Mouse (Mus musculus): ENCODE measurements around the gene Strap.

Gene Strap

DNA sequence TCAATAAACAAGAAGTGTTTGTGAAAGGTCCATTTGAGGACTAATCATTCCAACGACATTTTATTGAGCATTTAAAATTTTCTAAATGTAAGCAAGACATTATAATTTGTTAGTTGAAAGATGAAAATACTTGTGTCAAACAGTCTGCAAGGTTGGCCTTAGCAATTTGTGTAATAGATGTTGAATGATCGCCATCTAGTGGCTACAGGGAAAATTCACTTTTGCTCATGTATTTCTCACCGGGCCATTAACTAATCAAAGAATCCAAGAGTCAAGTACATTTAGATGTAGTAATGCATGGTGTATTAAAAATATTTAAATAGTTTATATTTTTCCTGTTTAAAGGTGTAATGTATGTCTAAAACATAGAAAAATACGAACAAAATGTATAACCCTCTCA is 11.0 kb upstream of the Strap start:
- peak; percentile 30 to 31 for DNase-seq

GRCm38 (mm10) chr6:137734460-137734845 is 425 bp upstream of the Strap start:
- no peak for DNase-seq

DNA sequence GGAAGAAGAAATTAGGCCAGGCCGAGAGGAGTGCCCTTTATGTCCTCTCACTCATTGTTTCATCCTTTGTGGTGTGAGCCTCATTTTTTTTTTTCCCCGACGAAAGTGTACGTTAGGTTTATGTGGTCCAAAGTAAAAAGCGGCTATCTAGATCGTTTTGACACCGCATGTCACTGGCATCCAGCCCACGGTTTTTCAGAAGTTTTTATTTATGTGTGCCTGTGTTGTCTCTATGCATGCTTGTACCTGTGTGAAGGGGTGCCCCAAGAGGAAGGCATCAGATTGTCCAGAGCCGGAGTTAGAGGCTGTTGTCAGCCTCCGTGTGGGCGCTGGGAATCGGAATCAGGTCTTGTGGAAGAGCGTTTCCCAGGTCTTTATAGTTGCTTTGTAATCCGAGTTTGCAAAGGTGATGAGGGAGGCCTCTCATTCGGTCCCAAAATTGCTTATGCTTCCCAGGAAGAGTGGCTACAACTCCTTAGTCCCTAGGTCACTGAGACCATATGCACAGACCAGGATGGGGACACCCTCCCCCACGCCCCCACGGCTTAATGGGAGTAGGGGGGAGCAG is 877 bp downstream of the Strap start:
- no peak for DNase-seq

DNA sequence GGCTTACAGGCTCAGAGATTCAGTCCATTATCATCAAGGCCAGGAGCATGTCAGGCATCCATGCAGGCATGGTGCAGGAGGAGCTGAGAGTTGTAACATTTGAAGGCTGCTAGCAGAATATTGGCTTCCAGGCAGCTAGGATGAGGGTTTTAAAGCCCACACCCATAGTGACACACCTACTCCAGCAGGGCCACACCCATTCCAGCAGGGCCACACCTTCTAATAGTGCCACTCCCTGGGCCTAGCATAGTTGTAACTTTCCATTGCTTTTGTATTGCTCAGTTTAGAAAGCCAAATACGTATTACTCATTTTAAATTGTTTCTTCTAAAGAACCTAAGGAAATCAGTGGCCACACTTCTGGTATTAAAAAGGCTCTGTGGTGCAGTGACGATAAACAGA is 6.1 kb downstream of the Strap start:
- no peak for DNase-seq

- DNase-seq: no peak
These were observed 9.8 kb downstream of the Strap start for GRCm38 (mm10) chr6:137744700-137745099.

DNA sequence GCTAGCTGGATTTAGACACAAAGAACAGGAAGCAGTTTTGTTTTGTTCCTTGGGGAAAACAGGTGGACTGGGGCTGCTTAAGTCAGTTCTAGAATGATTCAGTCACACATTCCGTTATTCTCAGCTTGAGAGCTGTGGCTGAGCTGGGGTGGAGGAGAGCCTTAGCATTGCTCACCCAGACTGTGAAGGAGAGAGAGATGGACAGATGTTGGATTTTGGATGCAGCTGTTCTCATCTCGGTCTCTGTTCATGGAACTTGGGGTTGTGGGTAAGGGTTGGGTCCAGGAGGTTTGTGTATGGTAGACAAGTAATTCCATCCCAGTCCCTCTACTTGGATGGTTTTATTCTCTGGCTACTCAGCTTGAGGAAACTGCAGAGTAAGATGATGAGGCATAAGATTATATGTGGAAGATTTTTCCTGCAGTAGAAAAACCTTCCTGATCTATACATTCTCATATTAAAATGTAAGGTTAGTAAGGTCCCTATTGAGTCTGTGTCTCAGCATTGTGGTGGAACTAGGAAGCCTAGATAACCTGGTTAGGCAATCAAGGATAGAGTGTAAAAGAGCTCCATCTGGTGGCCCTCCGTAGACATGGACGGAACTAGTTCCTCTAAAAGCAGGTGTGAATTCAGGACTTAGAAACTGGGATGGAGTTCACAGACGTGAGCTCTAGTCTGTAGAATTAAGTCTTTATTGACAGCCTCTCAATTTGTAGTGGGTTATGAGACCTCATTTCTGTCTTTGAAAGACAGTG is 12.5 kb downstream of the Strap start:
- DNase-seq: no peak

- DNase-seq: peak; percentile 69 to 73
These were observed 16.8 kb downstream of the Strap start for GRCm38 (mm10) chr6:137751551-137752274.

GRCm38 (mm10) chr6:137752275-137752655 is 17.4 kb downstream of the Strap start:
- no peak for DNase-seq

DNA sequence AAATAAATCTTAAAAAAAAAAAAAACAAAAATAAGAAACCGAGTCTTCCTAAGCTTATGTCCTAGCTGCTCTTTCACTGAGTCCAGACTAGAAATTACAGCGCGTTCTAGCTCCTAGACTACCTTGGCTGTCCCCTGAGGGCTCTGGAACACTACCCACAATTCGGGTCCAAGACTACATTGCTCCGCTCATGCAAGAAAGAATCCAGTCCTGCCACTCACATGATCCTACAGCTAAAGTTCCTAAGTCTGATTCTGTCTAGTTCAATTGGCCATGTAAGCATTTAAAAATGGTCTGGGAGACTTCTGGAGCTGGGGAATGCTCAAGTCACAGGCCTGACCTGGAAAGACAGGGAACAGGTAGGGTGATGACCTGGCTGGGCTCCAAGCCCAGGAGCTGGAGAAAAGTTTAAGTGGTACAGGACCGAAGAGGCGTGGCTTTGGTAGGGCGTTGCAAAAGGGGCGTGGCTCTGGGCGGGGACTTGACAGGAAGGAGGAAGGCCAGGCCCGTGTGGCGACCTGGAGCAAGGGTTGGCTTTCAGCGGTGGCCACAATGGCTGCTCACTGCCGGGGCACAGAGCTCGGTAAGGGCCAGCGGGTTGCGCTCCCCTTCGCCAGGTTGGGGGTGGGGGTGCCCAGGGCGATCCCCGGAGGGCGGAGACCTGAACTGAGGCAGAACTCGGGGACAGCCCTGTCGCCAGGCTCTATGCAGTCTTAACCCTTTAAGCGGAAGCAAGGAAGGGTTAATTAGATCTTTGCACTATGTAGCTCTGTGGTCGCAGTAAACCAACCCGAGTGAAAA is 19.4 kb downstream of the Strap start, which contains the start of gene Dera:
TSS of gene Dera (plus strand) at position 491 of the 801 bp plus-strand sequence.
- peak; percentile 94 to 95 for DNase-seq

DNA sequence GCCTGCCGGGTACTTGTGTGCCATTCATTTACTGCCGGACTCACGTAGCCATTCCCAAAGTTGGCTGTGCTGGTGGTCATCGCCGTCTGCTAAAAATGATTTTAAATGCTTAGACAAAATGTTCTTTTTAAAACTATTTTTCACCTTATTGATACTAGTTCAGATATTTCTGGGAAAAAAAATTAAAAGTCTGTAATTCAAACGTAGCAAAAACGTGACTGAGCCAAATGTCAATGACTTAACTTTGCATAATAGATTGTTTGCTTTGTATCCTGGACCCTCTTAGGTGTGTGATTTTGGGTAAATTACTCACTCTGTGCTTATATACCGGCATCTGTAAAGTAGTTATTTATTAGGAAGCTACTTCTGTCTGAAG is 20.0 kb downstream of the Strap start:
- no peak for DNase-seq

DNA sequence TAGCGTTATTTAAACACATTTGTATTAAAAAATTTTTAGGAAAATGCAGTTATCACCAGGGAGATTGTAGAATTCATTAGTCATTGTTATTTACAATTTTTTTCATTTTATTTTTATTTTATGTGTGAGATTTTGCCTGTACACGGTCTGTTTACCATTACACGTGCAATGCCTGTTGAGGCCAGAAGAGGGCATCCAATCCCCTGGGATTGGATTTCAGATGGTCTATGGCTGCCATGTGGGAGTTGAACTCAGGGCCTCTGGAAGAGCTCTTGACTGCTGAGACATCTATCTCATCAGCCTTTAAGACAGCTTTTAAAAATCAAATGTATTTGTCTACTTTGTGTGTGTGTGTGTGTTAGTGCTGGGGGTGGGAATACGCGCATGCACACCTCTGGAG is 21.4 kb downstream of the Strap start:
- peak in 1 of 2 experiments; percentile 58 for DNase-seq

- no peak for DNase-seq
These were observed 23.0 kb downstream of the Strap start for GRCm38 (mm10) chr6:137757891-137758290.

GRCm38 (mm10) chr6:137759681-137760080 is 24.8 kb downstream of the Strap start:
- DNase-seq: no peak

GRCm38 (mm10) chr6:137760966-137761365 is 26.1 kb downstream of the Strap start:
- DNase-seq: no peak

GRCm38 (mm10) chr6:137764572-137765210 is 29.8 kb downstream of the Strap start:
- DNase-seq: no peak

- no peak for DNase-seq
These were observed 31.3 kb downstream of the Strap start for GRCm38 (mm10) chr6:137766177-137766576.

GRCm38 (mm10) chr6:137771621-137772250 is 36.9 kb downstream of the Strap start:
- DNase-seq: no peak

DNA sequence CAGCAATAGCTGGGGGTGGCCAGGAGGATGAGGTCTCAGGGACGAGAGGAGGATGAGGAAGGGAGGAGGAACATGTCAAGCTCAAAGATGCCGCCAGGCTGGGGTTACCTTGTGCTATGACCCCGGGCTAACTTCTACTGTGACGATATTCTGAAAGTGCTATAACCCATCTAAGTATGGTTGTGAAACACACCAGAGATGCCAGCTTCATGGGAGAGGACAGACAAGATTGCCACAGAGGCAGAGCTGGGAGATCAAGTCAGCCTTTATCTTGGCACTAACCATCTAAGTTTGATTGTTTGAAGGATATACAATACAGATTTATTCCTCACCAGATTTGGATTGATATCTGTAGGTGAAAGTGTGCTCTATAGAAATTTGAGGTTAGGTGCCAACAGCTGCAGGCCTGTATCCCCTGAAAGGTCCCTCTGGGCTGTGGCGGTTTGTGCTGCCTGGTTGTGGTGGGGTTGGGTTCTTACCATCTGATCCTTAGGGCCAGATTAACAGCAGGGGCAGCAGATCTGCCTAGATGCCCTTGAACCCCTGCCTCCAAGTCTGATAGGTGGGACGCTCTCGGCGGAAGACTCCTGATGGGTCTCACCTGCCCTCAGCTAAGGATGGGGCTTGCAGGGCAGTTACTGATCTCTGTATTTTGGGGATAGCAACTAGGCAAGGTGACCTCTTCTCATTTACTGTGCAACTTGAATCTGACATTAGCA is 38.2 kb downstream of the Strap start:
- no peak for DNase-seq

GRCm38 (mm10) chr6:137773637-137774028 is 38.8 kb downstream of the Strap start:
- DNase-seq: no peak

DNA sequence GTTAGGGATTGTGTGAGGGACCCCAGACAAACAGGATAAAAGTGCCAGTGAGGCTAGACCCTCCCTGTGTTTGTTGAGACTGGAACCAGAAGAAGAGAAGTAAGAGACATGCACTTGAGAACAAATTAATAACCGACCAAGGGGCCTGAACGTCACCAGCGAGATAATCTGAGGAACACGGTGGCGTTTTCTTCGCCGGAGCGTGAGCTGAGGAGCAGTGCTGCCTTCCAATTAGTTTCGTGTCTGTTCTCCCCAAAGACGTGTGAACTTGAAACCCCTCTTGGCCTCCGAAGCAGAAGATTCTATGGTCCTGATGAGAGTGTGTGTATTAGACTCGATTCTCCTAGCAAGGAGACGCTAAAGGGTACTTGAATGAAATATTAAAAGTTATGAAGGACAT is 39.3 kb downstream of the Strap start:
- DNase-seq: no peak

DNA sequence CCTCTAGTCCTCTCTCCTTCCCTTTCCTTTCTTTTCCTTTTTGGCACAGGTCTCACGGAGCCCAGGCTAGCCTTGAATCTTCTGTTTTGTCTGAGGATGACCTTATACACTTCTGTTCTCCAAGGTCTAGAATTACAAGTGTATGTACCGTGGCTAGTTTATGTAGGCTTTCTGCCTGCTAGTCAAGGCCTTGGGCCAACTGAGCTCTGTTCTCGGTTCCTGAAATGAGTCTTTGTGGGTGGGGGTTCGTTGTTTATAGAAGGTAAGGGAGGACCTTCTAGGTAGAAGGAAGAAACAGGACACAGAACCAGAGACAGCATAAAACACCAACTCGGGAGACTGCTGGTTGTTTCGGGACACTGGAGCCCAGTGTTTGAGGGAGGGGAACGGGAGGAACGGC is 40.3 kb downstream of the Strap start:
- no peak for DNase-seq

DNA sequence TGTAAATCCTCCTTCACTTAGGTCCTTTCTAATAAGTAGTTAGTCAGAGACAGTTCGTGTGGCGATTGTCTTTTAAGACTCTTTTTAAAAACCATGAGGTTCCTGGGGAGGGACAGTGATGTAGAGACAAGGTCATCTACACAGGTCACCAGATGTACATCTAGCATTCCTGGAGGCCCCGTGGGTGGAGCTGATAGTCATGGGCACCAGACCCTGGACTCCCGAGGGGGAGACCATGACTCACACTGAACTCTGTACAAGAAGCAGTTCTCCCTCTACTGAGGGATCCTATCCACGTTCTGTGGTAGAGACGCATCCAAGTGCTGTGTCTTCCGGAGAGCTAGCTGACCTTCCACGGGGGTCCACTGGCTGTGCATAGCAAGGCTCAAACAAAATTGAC is 42.1 kb downstream of the Strap start:
- DNase-seq: no peak
